Mouse (Mus musculus) left cerebral cortex, postnatal 10 days (tissue): ENCODE data around the gene Otub2. TPM values are rescaled to one million over a fixed set of nuclear protein-coding genes. Genes with fewer than 3 reads are reported as not detected.

ENCODE experiments used
- DNase-seq, 2 experiments: peaks; one replicate each; pipeline ENCODE4 v3.0.0; 2021 to 2022; ENCODE audit warnings: low spot score in 2 of 2, mixed read lengths in 1 of 2; ENCODE audit errors: extremely low spot score in 1 of 2
- intact Hi-C: fragments of 180-260 bp; cut with DNase I; formaldehyde crosslinking; loops from one replicate; pipeline ENCODE4 v1.15.1; 2025
- total RNA-seq, 2 experiments: library from RNA; stranded (reverse); gene quantifications; 2 replicates each; pipeline ENCODE4 v1.2.3; 2021

Gene Otub2
- total RNA-seq: 10 to 100 TPM; 20.6 to 23.2 TPM

DNA sequence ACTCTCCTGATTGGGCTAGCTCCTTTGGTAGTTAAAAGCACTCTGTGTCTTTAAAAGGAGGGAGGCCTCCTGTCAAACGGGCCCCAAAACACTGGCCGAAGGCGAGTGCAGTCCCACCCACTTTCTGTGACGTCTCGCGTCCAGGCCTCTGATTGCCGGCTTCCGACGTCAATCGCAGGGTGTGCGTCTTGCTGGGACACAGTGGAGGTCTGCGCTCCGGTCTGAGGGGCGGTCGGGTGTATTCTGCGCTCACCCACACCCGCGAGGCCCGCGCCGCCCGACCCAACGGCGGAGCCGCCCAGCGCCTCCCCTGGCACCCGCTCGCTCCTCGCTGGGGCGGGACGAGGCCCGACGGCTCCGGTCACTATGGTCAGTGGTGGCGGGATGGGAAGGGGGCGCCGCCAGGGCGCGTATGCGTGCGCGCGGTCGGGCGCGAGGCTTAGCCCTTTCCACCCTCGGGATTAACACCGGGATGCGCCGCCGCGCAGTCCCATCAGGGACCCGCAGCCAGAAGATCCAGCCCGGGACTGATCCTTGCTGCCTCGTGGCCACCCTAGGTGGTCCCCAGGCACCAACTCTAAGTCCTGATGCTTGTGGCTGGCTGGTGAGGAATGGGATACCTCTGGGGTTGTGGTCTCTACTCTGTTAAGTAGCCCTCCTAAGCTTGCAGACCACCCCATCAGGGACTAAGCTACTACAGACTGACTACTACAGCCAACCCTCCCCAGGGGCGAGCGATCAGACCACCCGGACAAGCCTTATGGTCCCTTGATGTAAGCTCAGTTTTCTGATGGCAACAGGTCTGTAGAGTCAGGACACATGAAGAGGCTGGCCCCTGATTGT is at the start of gene Otub2:
Gene Otub2, plus strand, starts transcription at position 178 of the 843 bp plus-strand sequence.
- peak; percentile 97 for DNase-seq
- intact Hi-C loops: no loop called here

DNA sequence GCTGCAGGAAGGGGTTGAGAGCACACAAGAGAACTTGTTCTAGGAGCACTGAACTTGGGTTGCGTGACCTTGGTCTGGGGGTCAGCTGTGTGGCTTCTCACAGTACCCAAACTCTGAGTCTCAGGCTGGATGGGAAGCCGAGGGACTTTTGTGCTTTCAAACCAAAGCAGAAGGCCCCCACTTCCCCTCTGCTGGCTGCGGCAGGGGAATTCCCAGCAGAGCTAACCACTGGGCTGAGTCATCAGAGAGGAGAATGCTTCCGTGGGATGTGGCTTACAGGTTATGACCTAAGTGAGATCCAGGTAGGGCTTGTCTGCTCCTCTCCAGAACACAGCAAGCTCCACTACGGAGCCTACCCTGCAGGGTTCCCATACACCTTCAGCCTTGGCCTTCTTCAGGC is 47.3 kb upstream of the Otub2 start:
- no peak for DNase-seq
- intact Hi-C loops: no loop called here

DNA sequence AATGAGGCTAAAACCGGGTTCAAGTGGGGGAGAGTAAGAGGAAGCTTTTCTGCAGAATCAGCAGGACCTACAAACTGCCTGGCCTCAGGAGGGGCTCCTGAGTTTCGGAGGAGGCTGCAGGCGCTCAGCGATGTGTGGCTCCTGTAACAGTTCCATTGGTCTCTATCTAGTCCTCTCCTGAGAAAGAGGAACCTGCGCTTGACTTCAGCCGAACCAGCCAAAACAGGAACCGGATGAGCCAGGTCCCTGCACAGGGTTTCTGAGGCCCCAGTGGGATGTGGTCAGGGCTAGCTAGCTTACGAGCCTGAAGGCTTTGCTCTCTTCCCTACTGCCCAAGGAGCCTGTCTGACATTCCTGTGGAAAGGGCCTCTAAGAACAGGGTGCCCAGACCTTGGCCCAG is 45.0 kb upstream of the Otub2 start:
- intact Hi-C loops: no loop called here
- DNase-seq: no peak

DNA sequence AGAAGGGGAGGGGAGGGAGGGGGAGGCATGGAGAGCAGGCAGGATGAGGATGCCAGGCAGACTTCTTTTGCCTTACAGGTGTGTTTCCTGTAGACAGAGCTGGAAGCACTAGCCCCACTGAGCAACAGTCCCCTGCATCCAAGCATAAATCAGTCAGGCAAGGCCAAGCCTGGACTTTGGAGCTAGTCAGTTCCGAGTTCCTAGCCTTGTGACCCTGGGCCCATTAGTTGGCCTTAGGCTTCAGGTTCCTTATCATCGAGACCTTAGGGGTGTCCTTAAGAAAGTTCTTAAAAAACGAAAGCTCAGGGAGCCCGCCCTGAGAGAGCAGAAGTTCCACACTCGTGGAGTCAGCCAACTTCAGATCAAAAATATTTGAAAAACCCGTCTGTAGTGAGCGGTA is 43.5 kb upstream of the Otub2 start:
- DNase-seq: no peak
- intact Hi-C loops: no loop called here

DNA sequence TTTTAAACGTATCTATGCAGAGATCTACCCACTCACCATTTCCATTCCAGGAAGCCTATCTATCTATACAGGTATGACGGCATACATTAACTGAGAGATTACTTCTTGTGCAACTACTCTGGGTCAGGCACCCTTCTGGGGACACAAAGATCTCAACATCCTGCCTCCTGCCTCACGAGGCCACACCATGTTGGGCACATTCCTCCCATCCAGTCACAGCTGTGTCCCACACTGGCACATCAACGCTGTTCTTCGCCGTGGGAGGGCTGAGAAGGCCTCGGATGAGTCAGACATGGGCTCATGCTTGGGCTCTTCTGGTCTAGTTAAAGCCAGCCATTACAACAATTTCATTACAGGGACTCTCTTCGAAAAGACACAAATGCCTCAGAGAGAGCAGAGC is 41.5 kb upstream of the Otub2 start:
- intact Hi-C loops: no loop called here

DNA sequence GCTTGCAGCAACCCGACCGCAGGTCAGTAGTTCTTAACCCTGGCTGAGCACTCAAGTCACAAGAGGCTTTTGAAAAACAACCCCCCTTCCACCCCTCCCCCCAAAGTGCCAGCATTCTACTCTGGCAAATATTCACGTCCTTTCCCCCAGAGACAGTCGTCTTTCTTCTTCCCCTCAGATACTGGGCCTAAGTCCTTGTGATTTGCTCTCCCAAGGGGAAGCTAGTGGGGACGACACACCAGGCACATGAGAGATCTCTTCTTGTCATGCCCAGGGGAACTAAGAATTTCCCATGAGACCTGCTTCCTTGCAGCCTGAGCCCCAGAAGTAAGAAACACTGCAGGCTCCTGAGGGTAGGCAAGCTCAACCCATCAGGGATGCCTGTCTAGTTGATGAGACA is 41.1 kb upstream of the Otub2 start:
- intact Hi-C loops: no loop called here
- DNase-seq: no peak

More for the DNA sequence above, 41.5 kb upstream of the Otub2 start:
- no peak for DNase-seq

DNA sequence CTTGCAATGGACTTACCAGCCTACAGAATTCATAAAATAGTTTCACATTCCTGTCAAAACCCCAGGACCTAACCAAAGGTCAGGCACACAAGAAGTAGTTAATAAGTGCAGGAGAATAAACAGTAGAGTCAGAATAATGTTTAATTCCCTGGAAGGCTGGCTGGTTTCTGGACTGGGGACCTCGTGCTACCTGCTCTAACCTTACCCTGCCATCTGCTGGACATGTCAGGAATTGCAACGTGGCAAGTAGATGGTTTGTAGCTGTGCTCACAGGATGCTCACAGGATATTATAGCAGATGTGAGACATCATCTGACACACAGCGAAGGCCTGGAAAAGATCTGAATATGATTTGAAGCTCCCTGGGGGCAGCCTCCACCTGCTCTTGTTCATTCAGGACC is 40.0 kb upstream of the Otub2 start:
- intact Hi-C loops: no loop called here
- peak; percentile 80 for DNase-seq

DNA sequence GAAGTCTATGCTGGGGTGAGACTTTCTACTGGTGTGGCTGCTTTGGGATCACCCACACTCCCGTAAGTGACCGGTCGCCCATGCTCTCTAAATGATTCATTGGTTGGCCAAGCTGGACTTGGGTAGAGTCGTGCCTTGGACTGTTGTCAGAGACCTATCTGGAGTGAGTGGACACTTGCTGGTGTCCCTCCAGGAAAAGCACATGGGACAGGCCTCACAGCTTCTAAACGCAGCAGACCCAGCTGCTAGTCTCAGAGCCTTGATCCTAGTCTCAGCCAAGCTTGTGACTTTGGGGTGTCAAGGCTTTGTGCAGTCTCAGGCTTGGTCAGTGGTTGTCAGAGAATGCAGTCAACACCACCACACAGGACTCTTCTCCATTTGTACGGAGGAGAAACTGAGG is 35.7 kb upstream of the Otub2 start:
- DNase-seq: no peak
- intact Hi-C loops: no loop called here

DNA sequence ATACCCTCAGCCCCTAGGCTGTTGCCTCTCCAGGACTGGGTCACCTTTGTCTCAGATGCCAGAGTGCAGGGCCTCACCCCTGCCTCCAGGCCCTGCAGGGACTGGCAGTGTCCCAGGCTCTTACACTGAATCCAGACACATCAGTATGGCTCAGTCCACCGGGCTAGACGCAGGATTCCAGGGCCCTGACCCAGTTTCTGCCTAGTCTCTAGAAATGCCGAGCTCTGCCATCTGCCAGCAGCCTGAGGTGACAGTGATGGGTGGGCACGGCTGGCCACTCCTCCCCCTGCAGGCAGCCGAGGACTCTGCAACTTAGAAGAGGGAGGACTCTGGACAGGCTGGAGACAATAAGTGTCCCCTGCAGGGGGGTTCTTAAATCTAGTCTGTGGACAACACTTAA is 34.9 kb upstream of the Otub2 start:
- DNase-seq: peak in 1 of 2 experiments; percentile 58
- intact Hi-C loops: no loop called here

DNA sequence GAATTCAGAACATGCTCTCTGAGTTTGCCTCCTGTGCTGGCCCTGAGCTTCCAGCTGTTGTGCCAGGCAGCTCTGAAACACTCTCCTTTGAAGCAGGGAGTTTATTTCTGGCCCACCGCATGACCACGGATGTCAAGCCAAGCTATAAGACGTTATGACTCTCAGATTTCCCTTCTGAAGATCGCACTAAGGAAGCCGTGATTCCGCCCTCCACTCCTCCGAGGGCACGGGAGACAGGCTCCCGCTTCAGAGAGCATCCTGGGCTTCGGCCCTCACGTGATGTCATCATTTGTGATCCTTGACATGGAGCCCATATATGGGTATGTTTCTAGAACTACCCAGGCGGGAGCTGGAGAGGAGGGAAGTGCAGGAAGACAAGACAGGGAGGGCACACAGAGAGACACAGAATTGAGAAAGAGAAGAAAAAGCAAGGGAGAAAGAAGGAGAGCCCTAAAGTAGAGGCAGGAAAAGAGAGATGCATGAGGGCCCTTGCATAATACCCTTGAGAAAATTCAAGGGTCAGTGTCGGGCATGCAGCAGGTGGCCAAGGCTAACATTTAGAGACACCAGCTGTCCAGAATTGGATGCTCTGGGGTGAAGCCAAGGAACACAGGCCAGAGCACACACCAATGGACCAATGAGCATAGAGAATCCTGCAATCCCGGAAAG is 32.6 kb upstream of the Otub2 start, which contains the start of gene Asb2:
Gene Asb2, minus strand, starts transcription at position 256 of the 669 bp plus-strand sequence.
- intact Hi-C loops: no loop called here
- no peak for DNase-seq

DNA sequence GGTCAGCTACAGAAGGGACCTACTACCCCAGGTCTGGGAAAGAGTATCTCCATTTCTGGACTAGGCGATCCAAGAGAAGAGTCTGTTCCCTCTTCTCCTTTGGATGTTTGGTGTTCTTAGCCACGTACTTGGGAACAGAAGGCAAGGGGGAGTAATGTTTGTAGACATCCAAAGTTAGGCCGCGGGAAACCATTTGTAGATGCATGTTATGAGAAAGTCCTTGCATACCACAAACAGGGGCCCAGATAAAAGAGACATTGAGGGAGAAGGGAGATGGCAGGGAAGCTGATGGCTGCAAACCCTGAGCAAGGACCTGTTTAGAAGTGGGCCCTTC is 32.1 kb upstream of the Otub2 start:
- intact Hi-C loops: no loop called here
- no peak for DNase-seq

DNA sequence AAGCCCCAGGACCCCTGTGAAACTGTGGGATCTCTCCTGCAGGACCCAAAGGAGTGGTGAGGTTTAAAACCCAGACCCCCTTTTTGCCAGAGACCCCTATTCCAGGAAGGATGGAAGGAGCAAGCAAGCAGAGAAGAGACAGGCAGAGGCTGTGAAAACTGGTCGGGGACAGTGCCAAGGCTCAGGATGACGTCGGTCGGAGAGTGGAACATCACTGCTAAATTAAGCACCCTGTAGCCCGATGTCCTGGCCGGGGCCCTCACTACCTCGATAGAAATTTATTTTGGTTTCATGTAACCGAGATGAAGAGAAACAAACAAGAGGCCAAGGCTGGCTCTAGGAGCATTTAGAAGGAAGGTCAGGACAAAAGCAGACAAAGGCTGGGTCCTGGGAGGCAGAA is 30.3 kb upstream of the Otub2 start:
- no peak for DNase-seq
- intact Hi-C loops: no loop called here

DNA sequence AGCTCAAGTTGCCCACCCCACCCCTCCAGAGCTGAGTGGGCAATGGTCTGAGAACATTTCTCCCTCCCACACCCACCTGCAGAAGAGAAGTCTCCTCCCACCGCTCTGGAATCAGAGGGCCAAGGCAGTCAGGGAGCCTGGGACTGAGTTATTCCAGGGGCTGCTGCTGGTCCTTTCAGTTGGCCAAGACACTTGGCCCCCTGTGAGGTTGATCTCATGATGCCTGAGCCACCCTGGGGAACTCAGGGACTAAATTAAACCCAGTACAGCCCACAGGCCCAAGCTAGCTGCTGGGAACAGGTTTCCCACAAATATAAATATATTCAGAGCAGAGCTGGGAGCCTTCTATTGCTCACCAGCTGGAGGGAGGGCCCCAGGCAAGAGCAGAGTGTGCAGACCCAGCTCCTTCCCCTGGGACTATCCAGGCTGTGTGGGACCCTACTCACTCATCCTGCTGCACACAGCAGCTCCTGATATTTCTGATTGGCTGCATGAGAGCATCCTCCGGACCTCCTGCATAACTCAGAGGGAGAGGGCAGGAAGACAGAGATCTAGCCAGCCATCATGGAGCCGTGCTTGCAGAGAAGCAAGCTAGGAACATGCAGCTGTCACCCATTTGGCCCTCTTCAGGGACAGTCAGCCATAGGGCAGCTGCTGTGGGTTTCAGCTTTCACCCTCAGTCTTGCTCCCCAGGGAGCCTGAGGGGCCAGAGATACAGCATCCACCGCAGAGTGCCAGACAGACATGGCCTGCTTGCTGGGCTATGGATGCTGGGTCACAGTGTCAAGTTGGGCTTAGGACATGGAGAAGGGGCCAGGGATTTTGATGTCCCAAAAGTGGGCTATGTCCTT is 29.3 kb upstream of the Otub2 start:
- intact Hi-C loops: no loop called here
- no peak for DNase-seq

DNA sequence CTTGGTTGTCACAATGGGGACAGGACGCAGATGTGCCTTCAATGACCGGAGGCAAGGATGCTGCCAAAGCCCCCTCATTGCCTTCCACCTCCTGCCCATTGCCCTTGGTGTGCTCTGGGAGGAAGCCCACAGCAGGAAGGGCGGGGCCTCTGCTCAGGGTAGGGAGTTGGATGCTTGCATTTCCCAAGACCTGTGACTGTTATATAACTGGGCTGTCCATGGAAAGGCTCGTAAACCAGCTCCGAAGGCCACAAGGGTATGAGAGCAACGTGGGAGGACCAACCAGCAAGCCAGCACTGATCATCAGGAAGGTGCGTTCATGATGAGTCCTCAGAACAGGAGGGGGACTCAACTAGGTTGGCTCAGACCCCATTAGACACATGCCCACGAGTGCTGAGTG is 27.7 kb upstream of the Otub2 start:
- no peak for DNase-seq
- intact Hi-C loops: no loop called here

DNA sequence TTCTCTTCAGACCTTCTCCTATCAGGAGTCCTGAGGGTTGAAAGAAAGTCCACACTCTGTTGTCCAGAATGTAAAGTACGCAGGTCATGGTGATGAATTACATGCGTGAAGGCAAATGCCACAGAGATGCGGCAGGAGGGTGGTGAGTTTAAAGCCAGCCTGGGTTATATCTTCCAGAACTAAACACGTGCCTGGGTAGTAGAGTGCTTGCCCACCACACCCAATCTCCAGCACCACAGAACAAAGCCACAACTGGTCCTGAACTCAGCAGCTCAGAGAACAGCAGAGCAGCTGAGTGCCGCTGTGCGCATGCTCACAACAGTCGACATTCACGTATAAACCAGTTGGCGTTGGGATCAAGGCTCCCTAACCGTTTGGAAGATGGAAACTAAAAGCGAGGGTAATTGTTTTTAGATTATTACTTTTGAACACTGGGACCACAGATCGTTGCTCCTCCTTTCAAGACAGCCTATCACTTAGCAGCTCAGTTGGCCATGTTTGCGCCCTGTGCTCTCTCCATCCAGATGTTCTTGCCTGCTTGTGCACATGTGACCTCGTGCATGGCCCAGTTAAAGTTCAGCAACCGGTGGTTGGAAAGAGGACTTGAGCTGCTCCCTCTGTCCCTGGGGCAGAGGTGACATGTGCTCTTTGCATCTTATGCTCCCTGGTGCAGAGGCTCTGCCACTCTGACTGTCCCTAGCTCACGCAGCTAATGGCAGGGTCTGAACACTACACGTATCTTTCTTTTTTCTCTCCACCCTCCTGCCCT is 26.8 kb upstream of the Otub2 start:
- intact Hi-C loops: no loop called here

DNA sequence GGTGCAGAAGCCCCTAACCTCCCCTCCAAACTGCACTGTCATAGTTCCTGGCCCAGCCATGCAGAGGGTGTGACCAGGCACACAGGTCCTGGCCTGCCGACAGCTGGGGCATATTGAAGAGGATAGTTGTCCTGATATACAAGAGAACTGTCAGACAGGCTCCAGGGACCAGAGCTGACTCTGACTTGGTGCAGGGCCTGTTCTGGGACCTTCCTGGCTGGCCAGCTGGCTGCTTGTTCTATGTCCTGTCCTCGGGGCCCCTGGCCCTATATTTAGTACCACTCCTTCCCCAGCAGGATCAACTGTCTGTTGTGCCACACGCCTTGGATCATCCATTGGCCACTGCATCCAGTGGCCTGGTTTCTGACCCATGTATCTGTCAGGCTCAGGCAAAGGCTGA is 26.1 kb upstream of the Otub2 start:
- no peak for DNase-seq
- intact Hi-C loops: no loop called here

More for the DNA sequence above, 26.8 kb upstream of the Otub2 start:
- DNase-seq: no peak

DNA sequence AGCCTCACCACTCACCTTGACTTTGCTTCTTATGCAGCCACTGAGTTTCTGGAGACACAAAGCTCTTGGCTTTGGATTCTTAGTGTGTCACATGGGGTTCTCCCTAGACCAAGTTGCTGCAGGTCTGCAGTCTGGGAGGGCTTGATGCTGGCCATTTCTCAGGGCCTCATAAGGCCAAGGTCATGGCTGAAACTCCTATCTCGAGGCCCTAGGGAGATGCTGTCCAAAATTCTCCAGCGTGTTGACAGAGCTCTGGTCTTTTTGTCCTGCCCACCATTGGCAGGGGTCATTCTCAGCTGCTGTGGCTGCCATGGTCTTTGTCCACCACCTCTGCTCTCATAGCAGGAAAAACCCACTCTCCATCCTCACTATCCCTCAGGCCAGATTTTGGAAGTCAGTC is 21.3 kb upstream of the Otub2 start:
- no peak for DNase-seq
- intact Hi-C loops: no loop called here

DNA sequence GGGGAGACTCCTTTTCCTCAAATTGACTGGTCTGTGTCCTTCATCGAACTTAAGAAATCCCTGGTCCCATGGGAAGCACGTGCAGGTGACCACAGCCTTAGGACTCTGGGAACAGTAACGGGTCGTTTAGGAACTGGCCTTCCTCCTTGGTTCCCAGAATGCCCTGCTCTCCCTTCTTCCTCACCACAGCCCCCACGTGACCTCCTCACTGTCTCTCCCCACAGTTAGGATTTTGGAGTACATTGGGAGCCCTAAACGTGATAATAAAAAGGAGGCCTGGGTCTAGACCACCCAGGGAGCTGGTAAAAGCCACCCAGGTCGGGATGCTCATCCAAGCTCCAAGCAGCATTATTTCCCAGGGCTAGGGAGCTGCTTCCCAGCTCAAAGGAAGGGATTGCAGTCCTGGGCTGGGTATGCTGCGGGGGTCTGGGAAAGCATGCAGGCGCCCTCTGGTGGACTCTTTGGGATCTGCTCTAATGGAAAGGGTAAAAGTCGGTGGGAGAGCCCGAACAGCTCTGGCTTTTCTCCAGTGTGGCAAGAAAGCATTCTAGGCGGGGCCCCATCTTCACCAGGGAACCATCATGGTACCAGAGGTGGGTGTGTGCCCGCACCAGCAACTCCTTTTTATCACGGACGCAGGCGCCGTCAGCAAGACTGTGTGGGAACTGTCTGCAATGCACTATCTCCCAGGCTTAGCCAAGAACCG is 20.7 kb upstream of the Otub2 start:
- intact Hi-C loops: no loop called here
- peak; percentile 78 to 85 for DNase-seq
